Mouse (Mus musculus) gastrocnemius, postnatal 10 days (tissue): Measurements from ENCODE around the gene Hoxc13. TPM values are rescaled to one million over a fixed set of nuclear protein-coding genes. Genes with fewer than 3 reads are reported as not detected.

Source experiments
- DNase-seq: peaks from one replicate; pipeline ENCODE4 v3.0.0; 2021; ENCODE audit warnings: mixed read lengths
- long read RNA-seq, 2 experiments: library from polyadenylated mRNA; stranded (forward); transcript quantifications; one replicate each; pipeline ENCODE4 v2.0.0; 2021
- total RNA-seq, 2 experiments: library from RNA; stranded (reverse); gene quantifications; 2 replicates each; pipeline ENCODE4 v1.2.3; 2021

The Hoxc13 gene
- not detected for total RNA-seq
- long read RNA-seq, experiment 1, result 0 reads
- long read RNA-seq, experiment 2, result 0 reads

- DNase-seq, result peak; percentile 30
Observed at GRCm38 (mm10) chr15:102921053-102922011, at the start of gene Hoxc13. Gene Hoxc13, plus strand, starts transcription at chr15:102921103.

- DNase-seq, result no peak
Observed at GRCm38 (mm10) chr15:102885803-102886202, 35.1 kb upstream of the Hoxc13 start.

GRCm38 (mm10) chr15:102895115-102895514 lies 25.8 kb upstream of the Hoxc13 start:
- no peak for DNase-seq

GRCm38 (mm10) chr15:102904946-102905345 lies 16.0 kb upstream of the Hoxc13 start:
- no peak for DNase-seq

- no peak for DNase-seq
Observed at GRCm38 (mm10) chr15:102909536-102909935, 11.4 kb upstream of the Hoxc13 start.

- DNase-seq, result no peak
Observed at GRCm38 (mm10) chr15:102910038-102910437, 10.9 kb upstream of the Hoxc13 start.

GRCm38 (mm10) chr15:102910496-102911095 lies 10.3 kb upstream of the Hoxc13 start:
- no peak for DNase-seq

- DNase-seq, result no peak
Observed at GRCm38 (mm10) chr15:102913038-102913585, 7.8 kb upstream of the Hoxc13 start.

- no peak for DNase-seq
Observed at GRCm38 (mm10) chr15:102917972-102918572, 2.8 kb upstream of the Hoxc13 start.

GRCm38 (mm10) chr15:102918611-102919265 lies 2.2 kb upstream of the Hoxc13 start:
- DNase-seq, result no peak

- no peak for DNase-seq
Observed at GRCm38 (mm10) chr15:102919336-102920180, 1.3 kb upstream of the Hoxc13 start.

- peak; percentile 67 for DNase-seq
Observed at GRCm38 (mm10) chr15:102920619-102921018, 284 bp upstream of the Hoxc13 start.

GRCm38 (mm10) chr15:102922012-102922362 lies 1.1 kb downstream of the Hoxc13 start:
- peak; percentile 50 for DNase-seq

- DNase-seq, result no peak
Observed at GRCm38 (mm10) chr15:102922636-102923500, 2.0 kb downstream of the Hoxc13 start.

- DNase-seq, result no peak
Observed at GRCm38 (mm10) chr15:102927032-102927645, 6.2 kb downstream of the Hoxc13 start.

- no peak for DNase-seq
Observed at GRCm38 (mm10) chr15:102931706-102932358, 10.9 kb downstream of the Hoxc13 start.

GRCm38 (mm10) chr15:102934438-102934837 lies 13.5 kb downstream of the Hoxc13 start:
- no peak for DNase-seq

- DNase-seq, result no peak
Observed at GRCm38 (mm10) chr15:102934897-102935296, 14.0 kb downstream of the Hoxc13 start.
